Mouse (Mus musculus): ENCODE measurements at regions not wholly inside any gene's neighbourhood (a gene's known extent, or its start where the extent isn't known, plus 50 kb on each side); places are given as distances from the start of the nearest gene placed in this dataset.

DNA sequence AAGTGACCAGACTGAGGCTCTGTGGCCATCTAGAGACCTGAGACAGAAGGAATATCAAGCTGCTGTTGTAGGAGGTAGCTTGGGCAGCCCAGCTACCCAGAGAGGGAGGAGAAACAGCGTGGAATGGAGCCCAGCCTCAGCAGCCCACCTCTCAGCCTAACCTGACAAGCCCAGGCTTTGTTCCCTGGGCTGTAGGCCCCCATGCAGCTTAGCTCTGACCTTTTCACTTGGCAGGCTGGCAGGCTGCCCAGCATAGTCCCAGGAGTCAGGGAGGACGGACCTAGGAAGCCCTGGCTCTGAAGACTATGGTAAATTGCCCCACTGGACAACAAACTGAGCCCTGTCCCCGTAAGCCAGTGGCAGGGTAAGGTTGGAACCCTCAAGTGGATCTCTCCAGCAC is 141.8 kb upstream of the Csf3r start:
- DNase-seq (ENCODE audit: low read depth), result no peak

DNA sequence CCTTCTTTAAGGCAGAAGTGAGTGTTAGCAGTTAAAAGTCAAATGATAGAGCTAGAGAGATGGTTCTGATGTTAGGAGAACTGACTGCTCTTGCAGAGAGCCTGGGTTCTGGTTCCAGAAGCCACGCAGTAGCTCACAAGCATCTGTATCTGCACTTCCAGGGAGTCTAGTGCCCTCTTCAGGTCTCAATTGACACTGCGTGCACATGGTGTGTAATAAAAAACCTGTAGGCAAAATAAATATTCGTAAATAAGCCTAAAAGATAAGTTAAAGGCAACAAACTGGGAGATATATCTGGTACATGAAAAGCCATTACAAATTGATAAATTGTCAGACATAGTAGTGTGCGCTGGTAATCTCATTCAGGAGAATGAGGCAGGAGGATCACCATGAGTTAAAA is 133.8 kb upstream of the Csf3r start:
- DNase-seq (ENCODE audit: low read depth), result no peak

DNA sequence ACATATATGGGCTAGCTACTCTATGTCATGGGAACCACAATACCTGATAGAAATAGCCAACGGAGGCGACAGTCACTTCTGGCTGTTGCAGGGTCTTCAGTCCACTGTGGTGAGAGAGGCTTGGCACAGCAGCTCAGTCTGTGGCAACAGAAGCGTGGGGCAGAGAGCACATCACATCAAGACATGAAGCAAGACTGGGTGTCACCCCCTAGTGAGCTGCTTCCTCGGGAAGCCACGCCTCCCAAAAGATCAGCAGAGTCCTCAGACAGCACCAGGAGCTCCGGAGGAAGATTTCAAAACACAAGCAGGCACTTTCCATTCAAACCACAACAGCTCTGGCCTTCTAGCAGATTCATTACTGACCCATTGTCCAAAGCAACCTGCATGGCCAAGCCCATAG is 131.2 kb upstream of the Csf3r start:
- no peak for DNase-seq (ENCODE audit: low read depth)

DNA sequence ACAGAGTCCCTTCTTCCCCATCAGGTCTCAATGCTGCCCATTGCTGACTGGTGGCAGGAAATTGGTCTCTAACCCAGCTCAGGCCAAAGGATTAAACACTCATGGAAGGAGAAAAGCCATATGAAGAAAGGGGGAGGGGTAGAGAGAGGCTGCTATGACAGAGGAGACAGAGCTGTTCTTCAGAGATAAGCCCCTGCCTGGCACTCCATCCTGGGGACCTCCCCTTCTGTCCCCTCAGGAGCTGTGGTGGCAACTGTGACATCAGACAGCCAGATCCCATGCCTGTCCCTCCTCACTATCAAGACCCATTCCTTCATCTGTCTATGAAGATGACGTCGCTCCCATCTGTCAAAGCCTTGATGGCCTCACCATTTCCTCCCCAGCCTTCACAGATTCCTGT is 126.6 kb upstream of the Csf3r start:
- DNase-seq (ENCODE audit: low read depth), result no peak

DNA sequence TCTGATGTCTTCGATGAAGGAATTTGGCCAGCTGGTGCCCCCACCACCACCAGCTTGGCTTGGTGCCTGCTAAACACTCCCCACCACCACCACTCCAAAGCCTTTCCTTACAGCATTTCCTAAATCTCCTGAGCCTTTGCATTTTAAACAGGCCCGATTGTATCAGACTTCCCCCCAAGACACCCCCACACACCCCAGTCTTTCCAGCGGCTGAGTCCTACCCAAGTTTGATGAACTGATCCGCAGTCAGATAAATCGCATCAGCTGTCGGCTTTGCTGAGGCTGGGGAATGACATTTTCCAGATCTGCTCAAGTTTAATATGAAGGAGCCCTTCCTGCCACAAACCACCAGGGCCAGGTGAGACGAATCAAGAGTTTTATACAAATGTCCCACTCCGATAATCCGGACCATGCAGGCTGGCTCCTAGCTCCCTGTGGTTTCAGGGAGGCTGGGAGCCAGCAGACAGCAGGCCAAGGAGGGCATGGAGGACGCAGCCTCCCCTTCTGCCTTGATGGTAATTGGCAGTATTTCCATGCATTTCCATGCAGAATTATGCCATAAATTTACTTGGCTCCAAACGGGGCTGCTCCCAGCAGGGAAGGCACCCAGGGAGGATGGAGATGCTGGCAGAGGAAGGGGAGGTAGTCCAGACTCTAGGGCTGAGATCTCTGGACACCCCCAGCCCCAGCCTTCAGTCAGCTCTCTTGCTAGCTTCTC is 125.6 kb upstream of the Csf3r start:
- DNase-seq (ENCODE audit: low read depth), result no peak

DNA sequence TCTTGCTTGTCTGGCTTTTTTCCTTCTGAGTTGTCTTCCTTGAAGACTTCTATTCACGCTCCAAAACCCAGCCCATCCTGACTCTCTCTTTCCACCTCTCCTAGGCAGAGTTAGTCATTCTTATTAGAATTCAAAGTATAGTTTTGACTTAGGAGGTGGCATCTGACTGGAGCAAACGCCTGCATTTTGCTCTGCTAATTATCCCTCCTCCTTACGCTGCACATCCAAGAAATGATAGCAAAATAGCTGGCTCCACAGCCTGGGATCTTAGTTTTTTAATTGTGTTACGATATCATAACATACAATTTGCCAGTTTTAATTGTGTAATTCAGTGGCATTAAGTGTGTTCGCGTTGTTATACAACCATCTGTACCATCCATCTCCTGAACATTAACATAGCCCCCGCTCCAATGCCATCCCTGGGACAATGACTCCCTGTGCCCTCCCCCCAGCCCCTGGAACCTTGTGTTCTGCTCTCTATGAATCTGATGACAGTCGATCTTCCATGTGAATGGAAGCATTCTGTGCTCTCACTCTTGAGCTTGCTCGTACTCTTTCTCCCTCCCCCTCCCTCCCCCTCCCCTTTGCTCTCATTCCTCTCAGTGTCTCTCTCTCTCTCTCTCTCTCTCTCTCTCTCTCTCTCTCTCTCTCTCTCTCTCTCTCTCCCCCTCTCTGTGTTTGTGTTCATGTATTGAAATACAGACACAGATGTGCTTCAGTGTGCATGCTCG is 122.6 kb upstream of the Csf3r start:
- DNase-seq (ENCODE audit: low read depth), result no peak

DNA sequence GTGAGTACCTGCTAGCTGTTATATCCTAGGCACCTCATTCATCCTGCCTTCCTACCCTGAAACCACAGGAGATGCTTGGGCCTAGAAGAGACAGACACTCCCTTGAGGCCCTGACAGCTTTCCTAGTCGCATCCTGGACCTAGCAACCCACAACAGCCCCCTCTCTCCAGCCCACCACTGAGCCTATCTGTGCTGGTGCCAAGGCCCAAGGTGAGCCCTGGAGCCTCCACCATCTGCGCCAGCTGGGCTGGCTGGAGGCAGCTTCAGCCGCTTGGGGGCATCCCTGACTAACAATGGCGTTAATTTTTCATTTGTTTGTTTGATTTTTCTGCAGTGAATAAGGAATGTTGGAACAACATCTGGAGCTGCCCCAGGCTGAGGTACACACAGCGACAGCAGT is 118.1 kb upstream of the Csf3r start:
- DNase-seq (ENCODE audit: low read depth), result no peak

DNA sequence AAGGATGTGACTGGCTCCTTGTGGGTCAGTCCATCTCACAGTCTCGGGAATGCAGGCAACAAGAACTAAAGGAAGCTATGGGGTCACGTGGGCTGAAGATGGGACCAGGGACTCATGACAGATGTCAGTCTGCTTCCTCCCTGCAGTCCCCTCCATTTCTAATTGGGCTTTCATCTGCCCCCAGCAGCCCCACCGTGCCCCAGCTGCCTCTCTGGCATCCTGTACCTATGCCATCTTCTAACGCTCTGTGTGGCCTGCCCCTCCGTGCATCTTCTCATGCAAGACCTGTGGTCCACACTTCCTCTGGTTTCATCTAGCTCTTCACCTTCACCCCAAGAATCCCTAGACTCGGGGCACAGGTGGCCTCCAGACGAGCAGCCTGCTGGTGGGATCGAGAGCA is 115.4 kb upstream of the Csf3r start:
- no peak for DNase-seq (ENCODE audit: low read depth)

DNA sequence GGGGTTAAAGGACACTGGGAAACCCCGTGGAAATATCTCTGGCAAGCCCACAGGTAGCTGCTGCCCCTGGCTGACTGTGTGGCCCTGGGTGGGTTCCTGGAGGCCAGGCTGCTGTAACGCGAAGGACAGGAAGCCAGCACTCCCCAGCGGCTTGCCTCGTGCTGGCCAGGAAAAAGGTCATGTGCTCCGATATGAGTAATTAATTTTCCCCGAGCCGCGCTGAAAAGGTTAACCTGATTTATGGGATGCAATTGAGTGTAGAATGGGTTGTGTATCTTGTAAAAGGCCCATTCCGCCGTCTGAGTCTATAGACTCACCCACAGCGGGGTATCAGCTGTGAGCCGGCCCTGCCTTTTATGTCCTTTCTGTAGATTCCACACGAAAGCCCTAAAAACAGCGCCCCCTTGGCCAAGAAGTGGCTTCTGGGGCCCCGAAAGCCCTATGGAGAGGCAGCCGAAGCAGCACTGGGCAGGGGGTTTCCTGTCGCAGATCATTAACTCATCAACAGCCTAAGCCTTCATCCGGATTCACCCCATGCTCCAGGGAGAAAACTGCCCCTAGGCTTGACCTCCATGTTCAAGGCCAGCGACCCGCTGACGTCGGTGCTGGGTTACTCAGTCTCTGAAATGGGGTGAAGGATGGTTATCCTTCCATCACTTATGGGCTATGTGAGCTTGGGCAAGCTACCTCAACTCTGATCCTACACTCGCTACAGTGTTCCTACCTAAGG is 112.6 kb upstream of the Csf3r start:
- no peak for DNase-seq (ENCODE audit: low read depth)

DNA sequence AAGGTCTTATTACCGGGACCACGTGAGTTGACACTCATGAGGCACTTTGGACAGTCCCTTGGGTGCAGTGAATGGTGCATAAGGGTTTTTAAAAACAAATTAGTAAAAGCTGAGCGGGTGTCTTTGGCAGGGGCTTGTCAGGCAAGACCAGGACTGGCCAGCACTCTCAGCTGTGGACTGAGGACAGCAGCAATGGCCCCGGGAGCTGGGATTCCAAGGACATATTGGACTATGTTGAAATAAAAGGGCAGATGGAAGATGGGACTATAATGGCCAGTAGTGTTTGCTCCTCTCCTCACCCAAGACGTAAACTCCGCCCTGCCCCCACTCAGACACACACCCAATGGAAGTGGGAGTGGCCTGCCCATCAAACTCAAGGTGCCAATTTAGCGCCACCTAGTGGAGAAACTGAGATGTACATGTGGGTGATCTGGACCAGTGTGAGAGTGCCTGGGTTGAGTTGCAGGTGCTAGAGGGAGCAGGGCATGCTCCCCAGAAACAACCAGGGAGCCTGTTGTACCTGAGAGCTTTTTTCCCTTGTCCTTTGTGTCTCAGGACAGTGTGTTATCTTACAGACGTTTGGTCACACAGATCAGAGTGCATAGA is 111.8 kb upstream of the Csf3r start:
- DNase-seq (ENCODE audit: low read depth), result peak; percentile 2

DNA sequence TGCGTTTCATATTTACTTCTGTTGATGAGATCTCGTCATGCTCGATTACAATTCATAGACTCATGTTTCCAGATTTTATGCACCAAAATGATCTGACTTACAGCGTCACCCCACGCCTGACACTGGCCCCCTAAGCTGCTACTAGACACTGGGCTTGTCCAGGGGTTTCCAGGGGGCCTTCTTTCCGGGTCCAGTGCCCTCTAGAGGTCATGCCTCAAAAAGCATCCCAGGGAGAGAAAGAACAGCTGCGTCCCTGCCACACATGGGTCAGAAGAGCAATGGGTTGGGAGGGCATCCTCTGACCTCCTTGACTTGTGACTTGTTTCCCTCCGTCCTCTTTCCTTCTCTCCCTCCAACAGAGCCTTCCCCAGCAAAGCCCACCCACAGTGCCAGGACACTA is 109.2 kb upstream of the Csf3r start:
- no peak for DNase-seq (ENCODE audit: low read depth)

DNA sequence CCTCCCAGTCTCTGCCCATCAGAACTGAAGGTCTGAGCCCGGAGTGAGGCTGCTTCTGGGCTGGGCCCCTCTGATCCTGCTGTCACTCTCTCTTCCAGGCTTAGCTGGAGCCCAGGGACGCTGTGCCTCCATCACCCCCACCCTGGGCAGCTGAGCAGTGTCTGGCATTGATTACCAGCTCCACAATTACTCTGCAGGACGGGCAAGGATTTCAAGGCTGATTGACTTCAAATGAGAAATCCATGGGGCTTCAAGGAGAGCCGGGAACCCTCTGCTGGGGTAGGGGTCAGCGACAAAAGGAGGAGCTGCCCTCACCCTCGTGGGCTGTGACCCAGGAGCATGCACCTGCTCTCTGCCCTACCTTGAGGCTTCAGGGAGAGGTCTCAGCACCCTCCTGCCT is 107.1 kb upstream of the Csf3r start:
- no peak for DNase-seq (ENCODE audit: low read depth)

DNA sequence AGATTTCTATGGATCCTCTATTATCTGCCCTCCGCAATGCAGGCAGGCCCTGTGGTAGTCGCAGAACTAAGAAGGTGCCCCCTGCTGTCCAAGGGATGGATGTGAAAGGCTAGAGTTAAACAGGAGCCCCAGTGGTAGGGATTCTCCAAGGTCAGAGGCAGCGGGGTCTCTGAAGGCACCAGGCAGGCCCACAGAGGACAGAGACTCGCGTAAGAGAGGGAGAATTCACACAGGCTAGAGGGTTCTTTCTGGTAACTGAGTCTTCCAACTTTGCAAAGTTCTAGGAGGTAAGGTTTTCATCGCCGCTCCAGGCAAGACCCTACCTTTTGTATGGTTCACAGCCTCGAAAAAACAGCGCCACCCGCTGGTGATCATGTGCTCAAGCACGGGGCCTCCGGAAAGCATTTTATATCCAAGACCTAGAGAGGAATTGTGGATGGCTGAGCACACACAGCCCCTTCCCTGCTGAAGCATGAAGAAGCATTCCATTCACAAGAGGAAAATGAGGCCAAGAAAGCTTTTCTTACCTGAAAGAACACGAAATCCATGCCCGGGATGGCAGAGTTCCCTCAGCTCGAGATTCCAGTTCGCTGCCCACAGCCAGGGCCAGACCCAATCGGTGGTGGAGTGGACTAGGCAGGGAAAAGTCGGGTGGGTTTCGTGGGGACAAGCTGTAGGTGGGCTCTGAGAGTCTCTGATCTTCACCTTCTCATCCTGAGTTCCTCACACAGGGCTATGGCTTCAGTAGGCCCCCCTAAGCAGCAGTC is 102.6 kb upstream of the Csf3r start:
- DNase-seq (ENCODE audit: low read depth), result no peak

DNA sequence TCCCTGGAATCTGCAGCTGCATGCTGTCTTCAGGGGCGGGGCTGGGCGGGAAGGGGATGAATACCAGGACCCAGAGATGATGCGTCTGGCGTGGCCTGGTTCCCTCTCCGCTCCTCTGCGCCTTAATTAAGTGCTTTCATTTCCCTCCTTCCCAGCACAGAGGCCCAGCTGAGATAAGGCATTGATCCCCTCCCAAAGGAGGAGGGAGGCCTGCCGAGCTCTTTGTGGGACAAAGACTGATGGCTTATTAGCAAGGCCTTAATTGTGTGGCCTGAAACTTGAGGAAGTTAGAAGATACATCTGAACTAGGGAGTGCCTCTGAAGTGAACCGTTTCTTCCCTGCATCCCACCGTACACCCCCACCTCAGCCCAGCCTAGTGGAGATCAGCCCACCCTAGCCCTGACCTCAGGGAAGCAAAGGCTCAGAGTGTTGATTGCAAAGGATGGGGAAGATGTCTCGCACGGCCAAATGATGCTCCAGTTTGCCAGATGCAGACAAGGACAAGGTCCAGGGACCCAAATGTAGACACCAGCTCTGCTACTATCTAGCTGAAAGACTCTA is 102.0 kb upstream of the Csf3r start:
- no peak for DNase-seq (ENCODE audit: low read depth)

DNA sequence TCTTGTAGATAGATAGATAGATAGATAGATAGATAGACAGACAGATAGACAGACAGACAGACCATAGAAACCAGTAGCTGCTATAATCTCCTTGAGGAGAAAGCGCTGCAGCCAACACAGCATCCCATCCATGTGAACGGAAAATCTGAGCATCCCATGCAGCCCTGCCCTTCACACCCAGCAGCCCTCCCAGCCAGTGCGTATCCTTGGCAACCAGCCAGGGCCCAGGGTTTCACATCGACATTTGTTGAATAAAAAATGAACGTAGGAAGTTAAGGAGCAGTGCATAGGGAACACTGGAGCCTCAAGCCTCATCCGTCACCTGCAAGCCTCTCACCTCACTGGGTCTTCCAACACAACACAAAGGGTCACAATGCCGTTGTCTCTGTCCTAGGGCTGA is 101.1 kb upstream of the Csf3r start:
- DNase-seq (ENCODE audit: low read depth), result no peak

DNA sequence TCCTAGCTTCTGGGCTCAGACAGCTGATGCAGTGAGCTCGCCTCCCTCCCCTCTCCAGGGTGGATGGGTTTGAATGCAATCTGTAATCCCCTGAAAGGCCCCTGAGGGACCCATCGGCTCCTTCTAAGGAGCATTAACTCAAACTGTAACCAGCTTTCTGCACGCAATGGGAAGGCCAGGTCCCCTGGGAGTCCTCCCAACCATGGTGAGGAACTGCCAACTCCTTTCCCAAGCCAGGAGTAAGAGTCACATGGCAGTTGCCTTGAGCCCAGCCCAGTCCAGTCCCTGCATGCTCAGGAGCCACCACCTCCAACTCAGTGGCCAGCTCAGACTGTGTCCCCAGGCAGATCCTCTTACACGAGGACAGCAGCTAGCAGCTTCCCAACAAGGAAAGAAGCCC is 96.2 kb upstream of the Csf3r start:
- DNase-seq (ENCODE audit: low read depth), result no peak

DNA sequence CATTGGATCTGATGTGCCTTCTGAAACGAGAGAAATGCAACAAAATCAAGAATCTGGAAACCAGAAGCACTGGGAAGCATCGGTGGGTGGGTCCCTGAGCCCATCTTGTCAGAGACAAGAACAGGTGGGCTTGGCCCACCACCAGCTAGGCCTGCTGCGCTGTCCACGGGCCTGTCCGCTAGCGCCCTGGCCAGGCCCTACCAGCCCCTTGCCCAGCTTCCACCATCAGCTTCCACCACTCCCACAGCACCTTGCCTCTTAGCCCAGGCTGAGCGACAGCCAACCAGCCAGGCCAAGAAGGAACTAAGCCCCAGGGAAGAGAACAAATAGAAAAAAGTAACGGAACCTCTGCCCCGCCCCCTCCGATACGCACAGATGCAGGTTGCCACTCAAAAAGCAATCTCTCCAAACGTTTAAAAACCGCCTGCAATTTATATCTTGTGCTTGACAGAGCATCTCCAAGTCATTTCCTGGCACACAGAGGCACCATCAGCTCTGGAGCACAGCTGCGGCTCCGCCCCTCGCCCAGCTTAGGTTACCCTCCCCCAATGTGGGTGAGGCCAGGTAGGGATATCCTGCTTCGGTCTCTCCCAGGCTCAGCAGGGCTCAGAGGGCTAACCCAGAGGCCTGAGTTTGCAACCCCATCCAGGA is 95.1 kb upstream of the Csf3r start:
- DNase-seq (ENCODE audit: low read depth), result no peak

DNA sequence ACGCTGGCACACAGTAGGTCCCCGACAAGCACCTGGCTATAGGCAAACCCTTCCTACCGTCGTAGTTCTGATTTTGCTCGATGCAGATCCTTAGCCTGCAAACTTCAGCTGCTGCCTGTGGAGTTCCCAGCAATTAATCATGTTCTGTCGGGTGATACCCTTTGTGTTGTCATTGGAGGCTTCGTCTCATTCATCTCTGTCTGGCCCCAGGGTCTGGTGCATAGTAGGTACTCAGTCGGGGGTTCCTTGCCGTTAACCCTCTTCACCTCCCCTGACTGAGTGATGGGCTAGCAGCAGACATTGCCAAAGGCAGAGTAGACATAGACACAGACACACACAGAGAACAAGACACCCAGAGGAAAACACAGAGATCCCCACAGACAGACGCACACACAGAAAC is 93.6 kb upstream of the Csf3r start:
- no peak for DNase-seq (ENCODE audit: low read depth)

DNA sequence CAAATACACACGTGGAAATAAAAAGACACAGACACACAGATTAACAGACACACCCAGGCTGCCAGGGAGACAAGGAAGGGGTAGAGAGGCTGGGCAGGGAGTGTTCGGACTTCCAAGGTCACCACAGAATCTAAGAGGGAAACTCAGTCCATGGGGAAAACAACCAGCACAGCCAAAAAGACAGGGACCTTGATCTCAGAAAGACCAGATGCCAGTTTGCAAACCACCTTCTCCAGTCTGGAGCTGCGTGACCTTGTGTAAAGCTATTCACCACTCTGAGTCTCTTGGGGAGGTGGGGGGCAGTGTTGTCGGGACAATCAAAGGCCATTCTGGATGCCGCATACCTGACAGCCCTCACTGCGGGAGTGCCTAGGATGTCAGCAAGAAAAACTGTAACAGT is 93.0 kb upstream of the Csf3r start:
- no peak for DNase-seq (ENCODE audit: low read depth)

DNA sequence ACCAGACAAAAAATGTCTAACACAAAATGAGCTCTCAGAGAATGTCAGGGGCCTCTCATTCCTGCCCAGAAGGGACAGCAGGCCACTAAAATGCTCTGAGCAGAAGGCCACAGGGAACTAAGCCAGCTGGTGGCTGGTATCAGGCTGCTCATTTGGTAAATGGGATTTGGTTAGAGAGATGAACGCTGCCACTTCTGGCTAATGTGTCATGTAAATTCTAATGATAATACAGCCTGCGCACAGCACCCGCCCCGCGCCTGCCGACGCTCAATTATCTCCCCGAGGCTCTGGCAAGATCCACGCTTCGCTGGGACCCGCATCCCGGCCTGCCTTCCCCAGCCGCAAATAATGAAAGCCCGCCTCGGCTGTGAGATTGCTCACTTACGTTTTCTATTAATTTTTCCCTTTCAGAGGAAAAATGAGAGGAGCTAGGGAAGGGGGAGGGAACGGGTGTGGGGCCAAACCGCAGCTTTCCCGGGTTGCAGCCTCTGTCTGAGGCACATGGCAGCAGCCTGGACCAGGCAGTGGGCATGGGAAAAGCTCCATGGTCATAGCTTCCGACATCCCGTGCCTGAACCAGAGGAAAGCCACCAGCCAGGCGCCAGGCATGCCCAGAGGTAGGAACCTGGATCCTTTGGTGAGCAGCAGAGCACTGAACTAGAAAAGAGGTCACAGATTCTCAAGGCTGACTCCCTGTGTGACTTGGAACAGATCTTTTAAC is 92.2 kb upstream of the Csf3r start:
- no peak for DNase-seq (ENCODE audit: low read depth)

DNA sequence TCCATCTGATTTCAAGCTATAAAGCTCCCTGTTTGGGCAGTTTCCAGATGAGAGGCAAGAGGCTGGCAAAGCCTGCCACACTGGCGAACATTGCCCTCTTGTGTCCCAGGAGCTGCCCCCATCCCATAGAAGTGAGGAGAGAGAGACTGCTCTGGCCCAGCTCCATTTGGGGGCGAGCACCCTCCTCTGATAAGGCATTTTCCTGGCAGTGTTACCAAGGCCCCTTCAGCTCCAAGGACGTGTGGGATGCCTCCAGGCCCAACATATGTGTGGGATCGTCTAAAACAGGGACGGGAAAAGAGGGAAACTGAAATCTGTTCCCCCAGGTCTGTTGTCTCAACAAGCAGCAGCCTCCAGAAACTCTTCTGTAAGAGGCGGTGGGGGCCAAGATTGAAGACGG is 88.0 kb upstream of the Csf3r start:
- DNase-seq (ENCODE audit: low read depth), result no peak

Measured in fibroblast of lung, adult 2 months (primary cell).